Mouse (Mus musculus) kidney, postnatal 0 days (tissue): ENCODE data around the gene Myo1d. TPM values are rescaled to one million over a fixed set of nuclear protein-coding genes. Genes with fewer than 3 reads are reported as not detected.

Source experiments
- ATAC-seq: fragments of 200-750 bp; cut with Nextera tagmentation; replicated peaks from 2 replicates; pipeline ENCODE4 v1.8.0; 2017; ENCODE audit warnings: low read depth, moderate number of reproducible peaks, moderate TSS enrichment, moderate library complexity; ENCODE audit not compliant: low FRiP score
- DNase-seq: peaks from one replicate; pipeline ENCODE4 v3.0.0-alpha.2; 2016; ENCODE audit warnings: low spot score
- H3K27ac ChIP-seq: fragments of 300-500 bp; sonication (generic); 2 replicates; pipeline ENCODE4 v1.5.1; 2014; ENCODE audit warnings: mild to moderate bottlenecking
- H3K27me3 ChIP-seq: fragments of 300-500 bp; sonication (generic); 2 replicates; pipeline ENCODE4 v1.6.1; 2014; ENCODE audit warnings: low read length, mixed read lengths; ENCODE audit not compliant: insufficient read depth
- H3K36me3 ChIP-seq: fragments of 300-500 bp; sonication (generic); 2 replicates; pipeline ENCODE4 v1.6.1; 2014; ENCODE audit warnings: low read length, mixed read lengths; ENCODE audit not compliant: insufficient read depth
- H3K4me1 ChIP-seq: fragments of 300-500 bp; sonication (generic); replicated peaks from 2 replicates; pipeline ENCODE4 v1.6.1; 2014; ENCODE audit warnings: antibody characterized with exemption, low read length, mixed read lengths; ENCODE audit not compliant: insufficient read depth
- H3K4me2 ChIP-seq: fragments of 300-500 bp; sonication (generic); 2 replicates; pipeline ENCODE4 v1.6.1; 2014; ENCODE audit warnings: mild to moderate bottlenecking, low read length, moderate library complexity, mixed read lengths
- H3K4me3 ChIP-seq: fragments of 300-500 bp; sonication (generic); replicated peaks from 2 replicates; pipeline ENCODE4 v1.5.1; 2014; ENCODE audit warnings: low read depth, low read length
- H3K9ac ChIP-seq: fragments of 300-500 bp; sonication (generic); 2 replicates; pipeline ENCODE4 v1.6.1; 2014; ENCODE audit warnings: low read depth, low read length
- H3K9me3 ChIP-seq: fragments of 300-500 bp; sonication (generic); replicated peaks from 2 replicates; pipeline ENCODE4 v1.6.1; 2016; ENCODE audit warnings: low read length, inconsistent platforms, mixed read lengths
- CTCF ChIP-seq: IDR thresholded peaks from 2 replicates; pipeline ENCODE4 v1.5.1; 2016; ENCODE audit warnings: antibody characterized with exemption, low read depth, mild to moderate bottlenecking, moderate library complexity
- WGBS: fragments of 180-500 bp; shearing (Covaris S2); extraction: QIAGEN DNeasy Blood & Tissue Kit; methylation state at CpG from one replicate; pipeline ENCODE4 v1.1.7; 2014; 5-methylcytosine and 5-hydroxymethylcytosine counted together
- polyA plus RNA-seq: library from polyadenylated mRNA; unstranded; fragments of >200 nt; fragmentation: Nextera tagmentation; extraction: Ambion mirVana; gene quantifications from 2 replicates; pipeline ENCODE4 v1.2.1, GENCODE M21; 2015

Myo1d gene
- polyA plus RNA-seq, 1 experiment from 2014 or later: 15.7 TPM

GRCm38 (mm10) chr11:80601040-80601864 lies 178.6 kb downstream of the Myo1d start:
- no peak for TF ChIP-seq CTCF
- Histone ChIP-seq H3K9ac (no peak overlapping the region), H3K27ac (no peak overlapping the region), H3K4me3 (no peak overlapping the region), H3K4me1 (0 out of 2 replicates have a peak, but pooled peaks cover 5% of the 10 kb centered on the region), H3K4me2 (no peak overlapping the region), H3K9me3 (no peaks in the 10 kb centered on the region), H3K36me3 (no peaks in the 10 kb centered on the region), H3K27me3 (no peaks in the 10 kb centered on the region)
- WGBS: 70% methylated on average over 20 of the region's 20 CpGs
- no peak for ATAC-seq
- no peak for DNase-seq

GRCm38 (mm10) chr11:80595482-80595881 lies 184.3 kb downstream of the Myo1d start:
- H3K27me3 ChIP-seq: no peaks in the 10 kb centered on the region
- H3K4me1 ChIP-seq: no peaks in the 10 kb centered on the region
- H3K9me3 ChIP-seq: no peaks in the 10 kb centered on the region
- ATAC-seq (no peak), DNase-seq (no peak)
- no peak for TF ChIP-seq CTCF
- WGBS: 61% methylated on average over 1 of the region's 1 CpGs
- 0 out of 2 replicates have a peak, but pooled peaks cover 12% of the 10 kb centered on the region for H3K36me3 ChIP-seq
- H3K27ac ChIP-seq: no peak overlapping the region
- H3K4me2 ChIP-seq: no peak overlapping the region
- no peak overlapping the region for H3K4me3 ChIP-seq
- H3K9ac ChIP-seq: no peak overlapping the region

GRCm38 (mm10) chr11:80589387-80589786 lies 190.4 kb downstream of the Myo1d start:
- H3K27ac ChIP-seq: no peak overlapping the region
- H3K9ac ChIP-seq: no peak overlapping the region
- no peaks in the 10 kb centered on the region for H3K9me3 ChIP-seq
- no peak overlapping the region for H3K4me3 ChIP-seq
- 65% methylated on average over 5 of the region's 5 CpGs for WGBS
- DNase-seq (no peak), ATAC-seq (no peak)
- H3K4me2 ChIP-seq: no peak overlapping the region
- no peaks in the 10 kb centered on the region for H3K27me3 ChIP-seq
- 0 out of 2 replicates have a peak, but pooled peaks cover 12% of the 10 kb centered on the region for H3K36me3 ChIP-seq
- no peaks in the 10 kb centered on the region for H3K4me1 ChIP-seq
- no peak for TF ChIP-seq CTCF

GRCm38 (mm10) chr11:80585761-80586160 lies 194.1 kb downstream of the Myo1d start:
- Histone ChIP-seq H3K4me2 (no peak overlapping the region), H3K4me3 (no peak overlapping the region), H3K9ac (no peak overlapping the region), H3K36me3 (no peaks in the 10 kb centered on the region), H3K27ac (no peak overlapping the region), H3K27me3 (no peaks in the 10 kb centered on the region), H3K9me3 (no peaks in the 10 kb centered on the region), H3K4me1 (no peaks in the 10 kb centered on the region)
- no peak for ATAC-seq
- DNase-seq: no peak
- TF ChIP-seq CTCF: no peak

- no peaks in the 10 kb centered on the region for H3K27me3 ChIP-seq
- H3K27ac ChIP-seq: no peak overlapping the region
- ATAC-seq (no peak), DNase-seq (no peak)
- no peak overlapping the region for H3K9ac ChIP-seq
- no peaks in the 10 kb centered on the region for H3K9me3 ChIP-seq
- no peak for TF ChIP-seq CTCF
- no peak overlapping the region for H3K4me2 ChIP-seq
- H3K36me3 ChIP-seq: no peaks in the 10 kb centered on the region
- 38% methylated on average over 11 of the region's 11 CpGs for WGBS
- no peaks in the 10 kb centered on the region for H3K4me1 ChIP-seq
- H3K4me3 ChIP-seq: no peak overlapping the region
These were observed 194.6 kb downstream of the Myo1d start for GRCm38 (mm10) chr11:80585211-80585610.

GRCm38 (mm10) chr11:80580494-80580893 lies 199.3 kb downstream of the Myo1d start:
- Histone ChIP-seq H3K4me3 (no peak overlapping the region), H3K9ac (no peak overlapping the region), H3K27me3 (no peaks in the 10 kb centered on the region), H3K27ac (no peak overlapping the region), H3K4me2 (no peak overlapping the region), H3K4me1 (no peaks in the 10 kb centered on the region), H3K9me3 (no peaks in the 10 kb centered on the region), H3K36me3 (no peaks in the 10 kb centered on the region)
- WGBS: 80% methylated on average over 3 of the region's 3 CpGs
- DNase-seq (no peak), ATAC-seq (no peak)
- TF ChIP-seq CTCF: no peak
